Mouse (Mus musculus) cortical plate, adult 2 months (tissue): ENCODE data around the gene Hectd2.

ENCODE experiments used
- CTCF ChIP-seq: fragments of 200-500 bp; IDR thresholded peaks from 2 replicates; pipeline ENCODE4 v1.5.1; 2011; ENCODE audit warnings: mild to moderate bottlenecking, control low read depth, low read length; ENCODE audit not compliant: insufficient read depth; ENCODE audit errors: extremely low read depth
- POLR2A ChIP-seq: fragments of 200-500 bp; IDR thresholded peaks from 2 replicates; pipeline ENCODE4 v1.6.1; 2011; ENCODE audit warnings: mild to moderate bottlenecking, low read length, control low read depth; ENCODE audit not compliant: insufficient read depth; ENCODE audit errors: extremely low read depth

DNA sequence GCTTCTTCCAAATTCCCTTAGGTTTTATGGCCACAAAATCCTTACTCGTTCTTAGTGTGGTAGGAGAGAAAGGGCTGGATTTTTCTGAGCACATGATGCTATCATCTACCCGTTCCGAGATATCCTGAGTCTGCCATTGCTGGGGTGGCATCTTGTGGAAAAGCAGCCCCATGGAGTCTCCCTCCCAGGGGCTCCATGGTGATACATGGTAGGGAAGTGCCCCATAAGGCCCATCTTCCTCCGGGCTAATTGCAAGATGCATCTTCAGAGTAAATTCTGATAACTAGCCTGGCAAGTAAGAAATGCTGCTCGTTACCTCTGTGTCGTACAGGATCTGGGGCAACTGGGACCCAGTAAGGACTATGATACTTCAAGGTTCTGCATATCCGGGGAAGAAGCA is 110.8 kb downstream of the Hectd2 start:
- TF ChIP-seq CTCF, result no peak
- no peak for TF ChIP-seq POLR2A
